ENCODE assay signal across 22 mouse cellular contexts in genomic region chr4:31918717-31919116, GRCm38 (mm10). TPM values are rescaled to one million over a fixed set of nuclear protein-coding genes. Genes with fewer than 3 reads are reported as not detected.
DNase-seq lines count a peak whose midpoint lies in the region; ATAC-seq and TF ChIP-seq lines count a peak whose summit lies in the region.
"Had no signal": no experiment of that assay in that cellular context is flagged by ENCODE, and none has a peak within 500 bp of the region (broad histone marks: within the 10 kb centered on the region; RNA-seq: fewer than 3 reads in every experiment).

No protein-coding gene starts in this region.

- no peak overlapping the region for H3K4me2 ChIP-seq in kidney, embryonic 16.5 days (replicated peaks; ENCODE audit: low read depth, low read length)
- H3K4me2 ChIP-seq in midbrain, embryonic 14.5 days (ENCODE audit: low read length) = no peak overlapping the region

- no peak overlapping the region for H3K9ac ChIP-seq in kidney, embryonic 16.5 days (replicated peaks; ENCODE audit: low read length)
- no peak overlapping the region for H3K9ac ChIP-seq in midbrain, embryonic 14.5 days (replicated peaks; ENCODE audit: low read length)

- no peaks in the 10 kb centered on the region for H3K4me1 ChIP-seq in kidney, embryonic 16.5 days (ENCODE audit: insufficient read depth, low read length)
- H3K4me1 ChIP-seq in limb, embryonic 10.5 days = peaks cover 38% of the 10 kb centered on the region
- H3K4me1 ChIP-seq in midbrain, embryonic 14.5 days (ENCODE audit: control insufficient read depth, insufficient read depth, low read length) = no peaks in the 10 kb centered on the region

- intact Hi-C loops in heart, postnatal 14 days (cut with DNase I) = no loop called here

- 82% methylated on average over 5 of the region's 5 CpGs for WGBS in kidney, embryonic 16.5 days
- whole genome bisulfite sequencing in limb, embryonic 10.5 days = 95% methylated on average over 5 of the region's 5 CpGs
- WGBS in midbrain, embryonic 14.5 days = 94% methylated on average over 5 of the region's 5 CpGs

- ATAC-seq in kidney, embryonic 16.5 days (ENCODE audit: low FRiP score, low TSS enrichment) = peak; percentile 31; the same call in 1 of the 2 replicates
- ATAC-seq in Patski = peak; percentile 97
- ATAC-seq in midbrain, embryonic 14.5 days (ENCODE audit: low FRiP score, low TSS enrichment) = no peak
- ATAC-seq: activated CD4-positive, CD25-positive, alpha-beta regulatory T cell, adult 4 months; CD4-positive, CD25-positive, alpha-beta regulatory T cell, adult 4 months had no signal

- H3K27me3 ChIP-seq in kidney, embryonic 16.5 days (ENCODE audit: insufficient read depth, low read length) = no peaks in the 10 kb centered on the region
- H3K27me3 ChIP-seq in Patski = no peaks in the 10 kb centered on the region
- H3K27me3 ChIP-seq in limb, embryonic 10.5 days (ENCODE audit: low read depth, poor library complexity, severe bottlenecking) = no peaks in the 10 kb centered on the region
- peaks cover 16% of the 10 kb centered on the region for H3K27me3 ChIP-seq in midbrain, embryonic 14.5 days (ENCODE audit: control insufficient read depth, insufficient read depth, low read length)
- H3K27me3 ChIP-seq: CH12.LX had no signal

- CTCF ChIA-PET in Patski (lab: Charles Lee) = interaction anchor here (1.2 kb wide), 2 partner anchors 56 to 97 kb away, joined by 3 read pairs; no protein-coding TSS in a partner anchor

- no peak for TF ChIP-seq CTCF in Patski (IDR thresholded peaks at IDR 0.05)

- POLR2A ChIA-PET in Patski (lab: Charles Lee) = no interaction called here

- no peaks in the 10 kb centered on the region for H3K36me3 ChIP-seq in kidney, embryonic 16.5 days (ENCODE audit: insufficient read depth, low read length)
- H3K36me3 ChIP-seq in limb, embryonic 10.5 days = no peaks in the 10 kb centered on the region
- H3K36me3 ChIP-seq in midbrain, embryonic 14.5 days (ENCODE audit: control insufficient read depth, insufficient read depth, low read length) = no peaks in the 10 kb centered on the region
- H3K36me3 ChIP-seq: G1E had no signal

- in situ Hi-C loops in Patski (cut with MboI; ENCODE audit: low pct_unique_long_range_greater_than_20kb) = no loop called here

- H3K27ac ChIP-seq in kidney, embryonic 16.5 days (ENCODE audit: low read length) = no peak overlapping the region
- 0 out of 2 replicates have a peak overlapping the region, but pooled peaks have one; percentile 19 for H3K27ac ChIP-seq in limb, embryonic 10.5 days
- no peak overlapping the region for H3K27ac ChIP-seq in midbrain, embryonic 14.5 days (replicated peaks; ENCODE audit: low read depth, low read length)

- no peaks in the 10 kb centered on the region for H3K9me3 ChIP-seq in kidney, embryonic 16.5 days (ENCODE audit: low read length)
- H3K9me3 ChIP-seq in limb, embryonic 10.5 days (replicated peaks) = no peaks in the 10 kb centered on the region
- no peaks in the 10 kb centered on the region for H3K9me3 ChIP-seq in midbrain, embryonic 14.5 days (ENCODE audit: control insufficient read depth, low read length)
- H3K9me3 ChIP-seq: G1E had no signal

- no peak overlapping the region for H3K4me3 ChIP-seq in kidney, embryonic 16.5 days (ENCODE audit: low read length)
- H3K4me3 ChIP-seq in limb, embryonic 10.5 days = no peak overlapping the region
- H3K4me3 ChIP-seq in midbrain, embryonic 14.5 days (replicated peaks; ENCODE audit: low read depth, low read length) = no peak overlapping the region

- DNase-seq in heart, adult 11 months = peak; percentile 30
- DNase-seq in heart, postnatal 14 days = no peak
- DNase-seq in kidney, adult 8-10 months = no peak
- DNase-seq in Patski (ENCODE audit: low read depth, low spot score) = peak; percentile 53
- no peak for DNase-seq in limb, embryonic 10.5 days (ENCODE audit: low spot score)
- no peak for DNase-seq in midbrain, embryonic 14.5 days
- no peak for DNase-seq in thymus, postnatal 25 days
- DNase-seq: adrenal gland, adult 2 months; adrenal gland, adult 8-10 months; adrenal gland, postnatal 10 days; adrenal gland, postnatal 14 days; adrenal gland, postnatal 25 days; adrenal gland, postnatal 36 days; B cell, adult 2 months; cerebellum, adult 11 months; cerebellum, adult 11-12 months; cerebellum, adult 18-20 months had no signal

RNA-seq across cellular contexts. Expression of gene Map3k7, which starts 45.2 kb away (rescaled TPM):
- 10 to 100 TPM; 46.2 to 47.0 TPM for total RNA-seq in heart, postnatal 14 days (2021)
- polyA plus RNA-seq in kidney, embryonic 16.5 days (2015; fragmentation: Nextera tagmentation; extraction: Ambion mirVana) = 20.7 and 30.6 TPM in 2 replicates
- polyA plus RNA-seq in Patski (2021) = 46.1 TPM
- polyA plus RNA-seq in limb, embryonic 10.5 days (2016; fragmentation: Nextera tagmentation; extraction: Ambion mirVana) = 46.6 and 54.1 TPM in 2 replicates
- 35.0 and 38.3 TPM in 2 replicates for polyA plus RNA-seq in midbrain, embryonic 14.5 days (2014; fragmentation: Nextera tagmentation; extraction: Ambion mirVana)

Comparison
In these comparisons a context has a peak if more than half of its experiments do, and no peak if none do; other contexts are left out.
1. DNase-seq: peak in heart, adult 11 months (single experiment) and Patski (single experiment); none in heart, postnatal 14 days (0 of 2), kidney, adult 8-10 months (0 of 2), limb, embryonic 10.5 days (single experiment), midbrain, embryonic 14.5 days (single experiment) and thymus, postnatal 25 days (single experiment).